Mouse (Mus musculus): Measurements from ENCODE around the gene Zfp961. TPM values are rescaled to one million over a fixed set of nuclear protein-coding genes. Genes with fewer than 3 reads are reported as not detected.
"Not testable (repeated sequence)": the region's sequence is repeated elsewhere in the genome, so short reads cannot be mapped to it uniquely, and the experiment has no call there.

The Zfp961 gene
- 15.1 and 16.0 TPM in 2 replicates for polyA plus RNA-seq (2016; fragmentation: Nextera tagmentation; extraction: Ambion mirVana)

- H3K4me2 ChIP-seq (replicated peaks): peak within 1 kb of the TSS; percentile 59
- H3K27me3 ChIP-seq (replicated peaks): no peaks in the 10 kb centered on the region
- H3K27ac ChIP-seq: no peak within 1 kb of the TSS
- H3K9ac ChIP-seq: peak within 1 kb of the TSS; percentile 63
- 4% methylated on average over 34 of the region's 34 CpGs for WGBS
- peaks cover 11% of the 10 kb centered on the region for H3K36me3 ChIP-seq
- H3K9me3 ChIP-seq: peaks cover 12% of the 10 kb centered on the region
- ATAC-seq (ENCODE audit: low FRiP score, low read depth): peak; percentile 100
- peak within 1 kb of the TSS; percentile 51 for H3K4me3 ChIP-seq
- peaks cover 14% of the 10 kb centered on the region for H3K4me1 ChIP-seq
Measured at GRCm38 (mm10) chr8:71950482-71951221, at the start of gene Zfp961. TSS of gene Zfp961 (plus strand) at chr8:71951038.

GRCm38 (mm10) chr8:71903084-71903483 lies 47.8 kb upstream of the Zfp961 start:
- ATAC-seq (ENCODE audit: low FRiP score, low read depth); H3K27ac ChIP-seq; H3K4me2 ChIP-seq (replicated peaks); H3K9me3 ChIP-seq; H3K36me3 ChIP-seq; H3K4me3 ChIP-seq; H3K27me3 ChIP-seq (replicated peaks); H3K9ac ChIP-seq; H3K4me1 ChIP-seq: not testable (repeated sequence)
- 71% methylated on average over 1 of the region's 1 CpGs for WGBS

GRCm38 (mm10) chr8:71906809-71907208 lies 44.0 kb upstream of the Zfp961 start:
- no peaks in the 10 kb centered on the region for H3K4me1 ChIP-seq
- no peak overlapping the region for H3K9ac ChIP-seq
- H3K4me2 ChIP-seq (replicated peaks): no peak overlapping the region
- H3K27ac ChIP-seq: no peak overlapping the region
- 90% methylated on average over 1 of the region's 1 CpGs for WGBS
- no peaks in the 10 kb centered on the region for H3K27me3 ChIP-seq (replicated peaks)
- H3K9me3 ChIP-seq: no peaks in the 10 kb centered on the region
- H3K36me3 ChIP-seq: no peaks in the 10 kb centered on the region
- no peak for ATAC-seq (ENCODE audit: low FRiP score, low read depth)
- H3K4me3 ChIP-seq: no peak overlapping the region

GRCm38 (mm10) chr8:71907798-71908257 lies 43.0 kb upstream of the Zfp961 start:
- no peak for ATAC-seq (ENCODE audit: low FRiP score, low read depth)
- Histone ChIP-seq H3K36me3 (no peaks in the 10 kb centered on the region), H3K4me2 (replicated peaks) (peak overlapping the region; percentile 55), H3K4me3 (peak overlapping the region; percentile 74; the same call in 1 of the 2 replicates), H3K9me3 (no peaks in the 10 kb centered on the region), H3K27ac (no peak overlapping the region), H3K9ac (no peak overlapping the region), H3K4me1 (no peaks in the 10 kb centered on the region), H3K27me3 (replicated peaks) (no peaks in the 10 kb centered on the region)
- WGBS: 94% methylated on average over 5 of the region's 5 CpGs

GRCm38 (mm10) chr8:71908309-71909261 lies 42.3 kb upstream of the Zfp961 start, which contains the start of the genes Zfp882 and Zfp617:
TSS of gene Zfp882 (plus strand) at chr8:71908608.
TSS of gene Zfp617 (plus strand) at chr8:71908635.
- WGBS: 7% methylated on average over 47 of the region's 47 CpGs
- no peaks in the 10 kb centered on the region for H3K4me1 ChIP-seq
- H3K9me3 ChIP-seq: no peaks in the 10 kb centered on the region
- H3K9ac ChIP-seq: peak within 1 kb of the TSS; percentile 88
- ATAC-seq (ENCODE audit: low FRiP score, low read depth): peak; percentile 94
- H3K27ac ChIP-seq: peak within 1 kb of the TSS; percentile 96
- H3K4me2 ChIP-seq (replicated peaks): peak within 1 kb of the TSS; percentile 55
- peaks cover 3% of the 10 kb centered on the region; the same call in 1 of the 2 replicates for H3K36me3 ChIP-seq
- H3K27me3 ChIP-seq (replicated peaks): no peaks in the 10 kb centered on the region
- H3K4me3 ChIP-seq: peak within 1 kb of the TSS; percentile 74

- Histone ChIP-seq H3K27me3 (replicated peaks) (no peaks in the 10 kb centered on the region), H3K27ac (no peak overlapping the region), H3K4me2 (replicated peaks) (no peak overlapping the region), H3K4me3 (no peak overlapping the region), H3K36me3 (peaks cover 31% of the 10 kb centered on the region), H3K9ac (no peak overlapping the region), H3K4me1 (no peaks in the 10 kb centered on the region), H3K9me3 (no peaks in the 10 kb centered on the region)
- no peak for ATAC-seq (ENCODE audit: low FRiP score, low read depth)
- WGBS: 94% methylated on average over 2 of the region's 2 CpGs
Measured at GRCm38 (mm10) chr8:71912286-71912685, 38.6 kb upstream of the Zfp961 start.

- H3K9me3 ChIP-seq: no peaks in the 10 kb centered on the region
- no peaks in the 10 kb centered on the region for H3K27me3 ChIP-seq (replicated peaks)
- H3K4me3 ChIP-seq: peak overlapping the region; percentile 74
- WGBS: under 1% methylated on average over 57 of the region's 57 CpGs
- no peaks in the 10 kb centered on the region; the same call in 1 of the 2 replicates for H3K4me1 ChIP-seq
- H3K4me2 ChIP-seq (replicated peaks): peak overlapping the region; percentile 75
- ATAC-seq (ENCODE audit: low FRiP score, low read depth): peak; percentile 100
- peak overlapping the region; percentile 86 for H3K27ac ChIP-seq
- H3K9ac ChIP-seq: peak overlapping the region; percentile 89
- H3K36me3 ChIP-seq: peaks cover 7% of the 10 kb centered on the region; the same call in 1 of the 2 replicates
Measured at GRCm38 (mm10) chr8:71922567-71923401, 28.1 kb upstream of the Zfp961 start.

GRCm38 (mm10) chr8:71925791-71926190 lies 25.0 kb upstream of the Zfp961 start:
- no peak overlapping the region for H3K27ac ChIP-seq
- no peak overlapping the region for H3K4me2 ChIP-seq (replicated peaks)
- no peaks in the 10 kb centered on the region; the same call in 1 of the 2 replicates for H3K4me1 ChIP-seq
- no peaks in the 10 kb centered on the region for H3K9me3 ChIP-seq
- 94% methylated on average over 5 of the region's 5 CpGs for WGBS
- no peaks in the 10 kb centered on the region for H3K27me3 ChIP-seq (replicated peaks)
- ATAC-seq (ENCODE audit: low FRiP score, low read depth): no peak
- peaks cover 26% of the 10 kb centered on the region for H3K36me3 ChIP-seq
- no peak overlapping the region for H3K4me3 ChIP-seq
- H3K9ac ChIP-seq: no peak overlapping the region

- ATAC-seq (ENCODE audit: low FRiP score, low read depth): no peak
- Histone ChIP-seq H3K4me2 (replicated peaks) (no peak overlapping the region), H3K27me3 (replicated peaks) (no peaks in the 10 kb centered on the region), H3K4me1 (no peaks in the 10 kb centered on the region; the same call in 1 of the 2 replicates), H3K27ac (no peak overlapping the region), H3K9ac (no peak overlapping the region), H3K36me3 (peaks cover 33% of the 10 kb centered on the region), H3K4me3 (no peak overlapping the region), H3K9me3 (peaks cover 2% of the 10 kb centered on the region; the same call in 1 of the 2 replicates)
- 98% methylated on average over 3 of the region's 3 CpGs for WGBS
Measured at GRCm38 (mm10) chr8:71926551-71926950, 24.3 kb upstream of the Zfp961 start.

- H3K4me1 ChIP-seq: no peaks in the 10 kb centered on the region; the same call in 1 of the 2 replicates
- peaks cover 3% of the 10 kb centered on the region; the same call in 1 of the 2 replicates for H3K9me3 ChIP-seq
- no peaks in the 10 kb centered on the region for H3K27me3 ChIP-seq (replicated peaks)
- no peak overlapping the region for H3K4me3 ChIP-seq
- ATAC-seq (ENCODE audit: low FRiP score, low read depth): no peak
- peaks cover 37% of the 10 kb centered on the region for H3K36me3 ChIP-seq
- H3K27ac ChIP-seq: no peak overlapping the region
- no peak overlapping the region for H3K4me2 ChIP-seq (replicated peaks)
- H3K9ac ChIP-seq: no peak overlapping the region
Measured at GRCm38 (mm10) chr8:71927779-71928178, 23.1 kb upstream of the Zfp961 start.

- H3K36me3 ChIP-seq: peaks cover 12% of the 10 kb centered on the region
- H3K9ac ChIP-seq; H3K27ac ChIP-seq; H3K4me1 ChIP-seq; ATAC-seq (ENCODE audit: low FRiP score, low read depth); H3K4me2 ChIP-seq (replicated peaks); H3K9me3 ChIP-seq; H3K4me3 ChIP-seq; H3K27me3 ChIP-seq (replicated peaks): not testable (repeated sequence)
- 90% methylated on average over 2 of the region's 2 CpGs for WGBS
Measured at GRCm38 (mm10) chr8:71938037-71938436, 12.8 kb upstream of the Zfp961 start.
